Mouse (Mus musculus) adrenal gland, adult (tissue): Measurements from ENCODE around the gene Trpv3.

ENCODE experiments used
- DNase-seq, 2 experiments: peaks; one replicate each; pipeline ENCODE4 v3.0.0; 2022 to 2023; ENCODE audit warnings: low spot score in 1 of 2; ENCODE audit not compliant: inconsistent age in 2 of 2

Trpv3 gene

GRCm38 (mm10) chr11:73267267-73267666, at the start of gene Trpv3:
TSS of gene Trpv3 (plus strand) at chr11:73267388.
- no peak for DNase-seq

DNA sequence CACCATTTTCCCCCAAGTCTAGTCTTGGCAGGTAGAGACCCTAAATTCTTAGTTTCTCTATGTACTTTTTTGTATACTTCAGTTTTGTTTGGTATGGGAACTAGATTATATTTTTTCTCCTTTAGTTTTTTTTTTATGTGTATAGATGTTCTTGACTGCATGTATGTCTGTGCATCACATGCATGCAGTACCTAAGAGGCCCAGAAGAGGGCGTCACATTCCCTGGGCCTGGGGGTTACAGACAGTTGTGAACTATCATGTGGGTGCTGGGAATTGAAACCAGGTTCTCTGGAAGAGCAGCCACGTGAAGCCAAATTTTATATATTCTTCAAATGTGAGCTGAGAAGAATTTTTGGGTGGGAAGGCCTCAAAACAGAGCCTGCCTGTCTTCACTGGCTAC, 47.5 kb upstream of the Trpv3 start:
- no peak for DNase-seq

DNA sequence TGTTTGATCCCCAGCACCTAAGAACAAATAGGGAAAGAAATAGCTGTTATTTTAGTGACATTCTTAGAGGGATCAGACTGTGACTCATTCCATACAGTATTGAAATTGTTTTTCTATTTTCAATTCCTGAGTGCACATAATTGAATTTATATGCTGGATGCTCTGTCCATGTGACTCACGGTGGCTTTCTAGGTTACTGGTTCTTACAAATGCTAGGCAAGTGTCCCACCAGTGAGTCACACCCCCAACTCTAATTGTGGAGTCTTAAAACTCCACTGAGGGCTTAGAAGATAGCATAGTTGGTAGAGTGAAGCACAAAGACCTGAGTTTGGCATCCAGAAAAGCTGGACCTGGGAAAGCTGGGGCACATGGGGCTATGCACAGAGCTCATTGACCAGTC, 46.5 kb upstream of the Trpv3 start:
- no peak for DNase-seq

GRCm38 (mm10) chr11:73222846-73223245, 44.3 kb upstream of the Trpv3 start:
- no peak for DNase-seq

GRCm38 (mm10) chr11:73223966-73224365, 43.2 kb upstream of the Trpv3 start:
- DNase-seq = peak; percentile 39 to 70

GRCm38 (mm10) chr11:73225856-73226255, 41.3 kb upstream of the Trpv3 start:
- no peak for DNase-seq

- DNase-seq = no peak
These were observed 38.3 kb upstream of the Trpv3 start for GRCm38 (mm10) chr11:73228881-73229280.

- no peak for DNase-seq
These were observed 37.1 kb upstream of the Trpv3 start for GRCm38 (mm10) chr11:73230081-73230480.

- DNase-seq = no peak
These were observed 34.7 kb upstream of the Trpv3 start for GRCm38 (mm10) chr11:73232513-73232912.

- DNase-seq = no peak
These were observed 33.2 kb upstream of the Trpv3 start, which contains the start of gene Trpv1 for GRCm38 (mm10) chr11:73233992-73234391. TSS of gene Trpv1 (plus strand) at chr11:73234292.

- peak in 1 of 2 experiments; percentile 65 for DNase-seq
These were observed 31.0 kb upstream of the Trpv3 start for GRCm38 (mm10) chr11:73235990-73236701.

DNA sequence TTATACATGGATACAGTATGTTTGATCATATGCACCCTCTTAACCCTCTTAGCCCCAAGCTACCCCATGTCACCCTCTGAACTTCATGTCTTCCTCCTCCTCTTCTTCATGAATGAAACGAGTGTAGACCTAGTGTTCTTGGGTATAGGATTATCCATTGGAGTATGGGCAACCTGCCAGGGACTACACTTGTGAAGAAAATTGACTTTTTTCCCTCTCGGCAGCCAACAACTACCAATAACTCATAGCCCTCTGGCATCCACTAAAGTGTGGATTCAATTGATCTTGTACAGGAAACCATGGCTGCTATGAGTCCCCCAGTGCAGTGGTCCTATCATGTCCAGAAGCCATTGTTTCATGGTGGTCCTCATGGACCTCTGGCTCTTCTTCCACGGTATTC, 30.5 kb upstream of the Trpv3 start:
- no peak for DNase-seq

GRCm38 (mm10) chr11:73242199-73242598, 25.0 kb upstream of the Trpv3 start:
- DNase-seq = no peak

DNA sequence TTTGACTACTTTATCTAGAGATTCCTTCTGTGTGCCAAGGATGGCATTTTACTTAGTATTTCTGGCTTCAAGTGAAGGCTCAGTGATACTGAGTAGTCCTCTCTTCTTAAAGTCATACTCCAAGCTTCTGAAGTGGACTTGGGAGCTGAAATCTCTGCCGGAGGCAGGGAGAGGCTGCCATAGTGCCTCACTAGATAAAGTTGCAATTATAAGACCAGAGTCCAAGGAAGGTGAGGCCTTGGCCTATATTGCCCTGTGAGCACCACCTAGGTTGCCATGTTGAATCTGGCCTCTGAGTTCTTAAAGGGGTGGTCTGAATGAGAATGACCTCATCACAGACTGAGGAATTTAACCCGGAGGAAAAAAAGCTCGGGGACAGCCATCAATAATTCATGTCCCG, 24.4 kb upstream of the Trpv3 start:
- no peak for DNase-seq

GRCm38 (mm10) chr11:73257362-73257945, 9.7 kb upstream of the Trpv3 start:
- no peak for DNase-seq

DNA sequence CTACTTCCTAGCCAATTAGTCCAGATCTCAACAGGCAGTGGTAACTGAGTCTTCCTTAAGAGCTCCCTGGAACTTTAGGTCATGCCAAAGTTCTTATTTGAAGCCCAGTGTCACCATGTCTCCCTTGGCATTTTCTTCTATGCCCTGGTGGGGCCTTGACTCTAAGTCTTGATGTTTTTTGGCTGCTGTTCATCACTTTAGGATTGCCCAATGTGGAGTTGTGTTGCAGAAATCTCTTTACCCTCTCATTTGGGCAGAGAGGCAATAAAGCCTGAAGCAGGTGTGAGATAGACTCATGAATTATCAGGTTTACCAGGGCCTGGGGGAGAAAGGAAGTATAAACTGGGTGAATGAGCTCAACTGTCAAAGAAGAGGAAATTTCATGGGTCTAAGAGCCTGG, 8.5 kb upstream of the Trpv3 start:
- peak in 1 of 2 experiments; percentile 37 for DNase-seq

GRCm38 (mm10) chr11:73260457-73260856, 6.7 kb upstream of the Trpv3 start:
- no peak for DNase-seq

- no peak for DNase-seq
These were observed 5.8 kb upstream of the Trpv3 start for GRCm38 (mm10) chr11:73261385-73261784.

DNA sequence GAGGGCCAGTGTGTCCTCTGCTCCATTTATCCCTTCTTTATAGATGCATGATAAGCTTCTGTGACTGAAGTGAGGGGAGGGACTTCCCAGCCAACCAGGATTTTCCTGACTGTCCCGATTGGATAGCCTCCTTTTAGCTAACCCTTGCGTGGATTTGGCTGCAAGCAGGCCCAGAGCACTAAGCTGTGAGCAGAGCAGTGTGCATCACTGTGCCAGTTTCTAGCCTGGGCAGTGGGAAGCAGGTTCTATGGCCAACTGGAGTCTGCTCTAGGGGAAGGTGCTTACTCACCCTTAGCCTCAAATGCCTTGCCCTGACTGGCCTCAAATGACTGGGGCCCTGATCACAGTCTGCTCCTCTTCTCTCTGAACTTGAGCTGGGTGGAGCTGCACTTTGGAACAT, 7.6 kb downstream of the Trpv3 start:
- no peak for DNase-seq

GRCm38 (mm10) chr11:73280710-73281109, 13.5 kb downstream of the Trpv3 start:
- no peak for DNase-seq

- peak; percentile 33 to 77 for DNase-seq
These were observed 14.4 kb downstream of the Trpv3 start for GRCm38 (mm10) chr11:73281528-73282027.

- no peak for DNase-seq
These were observed 16.2 kb downstream of the Trpv3 start for GRCm38 (mm10) chr11:73283369-73283768.

DNA sequence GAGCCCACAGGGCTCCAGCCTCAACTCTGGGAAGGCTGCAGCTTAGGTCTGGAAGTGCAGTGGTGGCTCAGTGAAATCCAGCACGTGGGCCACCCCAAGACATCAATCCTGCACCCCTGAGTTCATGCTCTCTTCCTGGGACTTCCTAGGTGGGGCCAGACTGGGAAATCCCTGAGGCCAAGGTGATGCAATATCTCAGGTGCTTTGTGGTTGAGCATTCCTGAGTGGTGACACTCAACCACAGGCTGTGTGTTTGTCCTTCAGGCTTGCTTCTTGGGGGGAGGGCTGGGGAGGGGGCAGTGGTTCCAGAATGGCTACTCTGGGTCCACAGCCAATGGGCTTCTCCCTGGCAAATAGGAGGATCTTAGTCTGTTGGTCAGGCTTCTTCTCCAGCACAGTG, 16.7 kb downstream of the Trpv3 start:
- DNase-seq = no peak
